Mouse (Mus musculus): ENCODE data around the gene Ppp4r3a. TPM values are rescaled to one million over a fixed set of nuclear protein-coding genes. Genes with fewer than 3 reads are reported as not detected.
"Not testable (repeated sequence)": the region's sequence is repeated elsewhere in the genome, so short reads cannot be mapped to it uniquely, and the experiment has no call there.

Gene Ppp4r3a
- total RNA-seq, 1 experiment from 2014 or later: 182 TPM

GRCm38 (mm10) chr12:101015165-101015560 lies 68.3 kb downstream of the Ppp4r3a start:
- ATAC-seq (ENCODE audit: extremely low read depth, insufficient number of reproducible peaks, low FRiP score, poor library complexity, severe bottlenecking): no peak

DNA sequence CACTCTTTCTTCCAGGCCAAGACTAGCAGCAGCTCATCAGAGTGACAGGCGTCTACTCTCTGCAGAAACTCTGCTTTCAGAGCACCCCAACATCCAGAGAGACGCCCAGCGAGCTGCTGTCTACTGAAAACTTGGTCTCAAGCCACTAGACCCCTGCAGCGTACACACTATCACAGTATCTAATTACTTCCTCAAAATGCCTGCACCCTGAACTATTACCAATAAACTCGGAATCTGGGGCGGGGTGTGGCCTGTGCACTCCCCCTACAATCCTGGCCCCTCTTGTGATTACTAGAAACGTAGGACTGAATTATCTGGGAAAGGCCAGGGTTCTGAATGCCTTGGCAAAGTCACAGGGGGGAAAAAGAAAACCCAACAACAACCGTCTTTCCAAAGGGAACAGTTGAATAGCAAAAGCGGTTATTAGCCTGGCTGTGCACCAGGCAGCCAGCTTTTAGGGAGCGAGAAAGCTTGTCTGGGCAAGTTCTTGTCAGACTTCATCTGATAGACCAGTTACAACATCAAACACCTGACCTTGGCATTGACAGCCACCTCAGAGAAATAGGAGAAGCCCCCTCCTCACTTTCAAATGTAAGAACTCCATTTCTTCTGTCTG lies 68.8 kb downstream of the Ppp4r3a start:
- ATAC-seq (ENCODE audit: extremely low read depth, insufficient number of reproducible peaks, low FRiP score, poor library complexity, severe bottlenecking): no peak

DNA sequence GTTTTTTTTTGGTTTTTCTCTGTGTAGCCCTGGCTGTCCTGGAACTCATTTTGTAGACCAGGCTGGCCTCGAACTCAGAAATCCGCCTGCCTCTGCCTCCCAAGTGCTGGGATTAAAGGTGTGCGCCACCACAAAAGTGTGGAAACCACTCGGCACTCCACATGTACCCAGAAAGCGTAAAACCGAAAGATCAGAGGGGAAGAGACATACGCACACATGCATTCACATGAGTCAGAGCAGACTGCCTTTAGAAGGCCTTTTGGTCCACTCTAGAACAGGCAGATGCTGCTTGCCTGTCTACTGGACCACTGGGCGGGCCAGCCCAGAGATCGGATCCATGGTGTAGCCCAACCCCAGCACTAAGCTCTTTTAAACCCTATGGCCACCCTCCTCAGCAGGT lies 69.8 kb downstream of the Ppp4r3a start:
- not testable (repeated sequence) for ATAC-seq (ENCODE audit: extremely low read depth, insufficient number of reproducible peaks, low FRiP score, poor library complexity, severe bottlenecking)

DNA sequence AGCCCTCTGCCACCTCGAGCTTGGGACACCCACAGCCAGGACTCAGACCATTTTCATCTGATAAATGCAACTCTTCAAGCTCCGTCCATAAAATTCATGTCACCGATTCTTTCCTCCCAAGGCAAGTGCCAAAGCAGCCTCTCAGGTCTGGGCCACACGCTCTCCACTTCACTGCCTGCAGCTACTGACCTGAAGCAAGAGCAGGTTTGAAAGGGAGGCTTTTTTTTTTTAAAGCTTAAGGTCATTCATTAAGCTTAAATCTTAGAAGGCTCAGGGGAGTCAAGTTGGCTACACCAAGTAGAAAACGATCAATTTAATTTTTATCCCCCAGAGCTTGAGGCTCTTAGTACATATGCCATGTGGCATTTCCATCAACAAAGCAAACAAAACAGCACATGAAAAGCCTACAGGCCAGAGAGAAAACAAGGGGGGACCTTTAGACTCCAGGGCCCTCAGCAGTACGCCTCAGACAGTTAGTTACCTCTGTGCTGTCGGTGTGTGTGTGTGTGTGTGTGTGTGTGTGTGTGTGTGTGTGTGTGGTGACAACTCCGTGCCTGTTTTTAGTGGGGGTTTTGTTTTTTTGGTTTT lies 70.3 kb downstream of the Ppp4r3a start:
- ATAC-seq (ENCODE audit: extremely low read depth, insufficient number of reproducible peaks, low FRiP score, poor library complexity, severe bottlenecking): no peak

DNA sequence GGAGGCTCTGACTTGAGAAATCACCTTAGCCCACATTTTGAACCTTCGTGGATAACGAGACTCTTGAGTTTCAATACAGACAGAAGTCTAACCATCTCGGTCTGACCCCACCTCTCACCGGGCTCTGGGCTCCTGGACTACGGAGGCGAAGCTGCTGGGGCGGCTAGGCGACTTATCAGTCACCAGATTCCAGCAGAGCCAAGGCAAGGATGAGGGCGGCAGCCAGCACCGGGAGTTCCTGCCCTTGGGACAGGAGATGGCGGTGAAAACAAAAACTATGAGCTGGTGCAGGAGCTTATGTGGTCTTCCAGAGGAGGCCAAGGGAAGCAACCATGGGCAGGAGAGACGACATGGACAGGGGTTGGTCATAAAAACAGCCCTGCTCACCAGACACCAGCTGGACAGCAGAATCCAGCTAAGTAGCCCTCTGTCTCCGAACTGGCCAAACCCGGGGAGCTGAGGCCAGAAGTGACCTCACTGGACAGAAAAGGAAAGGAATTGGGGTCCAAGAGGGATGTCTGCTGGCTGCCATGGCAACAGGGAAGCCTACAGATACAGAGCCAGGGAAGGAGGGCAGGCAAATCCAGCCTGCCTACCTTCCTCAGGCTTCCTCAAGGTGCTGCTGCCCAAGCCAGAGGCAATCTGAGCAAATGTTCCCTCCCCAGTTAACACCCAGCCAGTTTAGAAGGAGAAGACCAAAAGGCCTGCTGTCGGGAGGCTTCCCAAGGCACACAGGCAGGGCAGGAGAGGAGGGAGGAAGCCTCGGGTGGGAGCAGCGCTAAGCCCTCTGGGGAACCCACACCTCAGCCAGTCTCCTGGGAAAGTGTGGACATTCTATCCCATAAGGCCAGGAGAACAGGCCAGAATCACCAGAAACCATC lies 71.1 kb downstream of the Ppp4r3a start:
- ATAC-seq (ENCODE audit: extremely low read depth, insufficient number of reproducible peaks, low FRiP score, poor library complexity, severe bottlenecking): no peak

- peak; percentile 40; the same call in 1 of the 2 replicates for ATAC-seq (ENCODE audit: extremely low read depth, insufficient number of reproducible peaks, low FRiP score, poor library complexity, severe bottlenecking)
Observed at GRCm38 (mm10) chr12:101011017-101011416, 72.5 kb downstream of the Ppp4r3a start.

GRCm38 (mm10) chr12:101010148-101010920 lies 73.2 kb downstream of the Ppp4r3a start:
- ATAC-seq (ENCODE audit: extremely low read depth, insufficient number of reproducible peaks, low FRiP score, poor library complexity, severe bottlenecking): no peak

DNA sequence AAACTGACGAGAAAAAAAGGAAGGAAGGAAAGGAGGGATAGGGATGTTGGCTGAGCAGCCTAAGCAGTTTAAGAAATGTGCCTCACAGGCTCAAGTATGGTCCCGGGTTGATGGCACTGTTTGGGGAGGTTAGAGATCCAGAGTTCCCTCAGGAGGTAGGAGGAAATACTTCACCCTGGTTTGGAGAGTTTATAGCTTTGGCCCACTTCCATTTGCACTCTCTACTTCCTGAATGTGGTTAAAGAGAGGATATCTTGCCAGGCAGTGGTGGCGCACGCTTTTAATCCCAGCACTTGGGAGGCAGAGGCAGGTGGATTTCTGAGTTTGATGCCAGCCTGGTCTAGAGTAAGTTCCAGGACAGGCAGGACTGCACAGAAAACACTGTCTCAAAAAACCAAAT lies 74.3 kb downstream of the Ppp4r3a start:
- ATAC-seq (ENCODE audit: extremely low read depth, insufficient number of reproducible peaks, low FRiP score, poor library complexity, severe bottlenecking): no peak

DNA sequence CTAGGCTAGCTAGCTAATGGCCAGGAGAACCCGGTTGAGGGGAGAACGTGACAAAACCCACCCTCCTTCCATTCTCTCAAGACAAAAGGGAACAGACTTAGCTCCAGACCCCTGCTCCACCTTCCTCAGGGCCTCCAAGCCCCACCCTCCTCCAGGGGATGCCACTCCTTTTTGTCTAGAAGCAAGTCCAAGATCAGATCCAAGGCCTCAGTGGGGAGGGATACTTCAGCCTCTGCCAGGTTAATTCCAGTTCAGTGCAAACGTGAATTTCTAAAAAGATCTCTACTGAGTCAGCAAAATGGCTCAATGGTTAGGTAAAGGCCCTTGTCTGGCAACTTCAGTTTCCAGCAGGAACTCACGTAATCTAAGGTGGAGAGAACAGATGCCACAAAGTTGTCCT lies 74.9 kb downstream of the Ppp4r3a start:
- ATAC-seq (ENCODE audit: extremely low read depth, insufficient number of reproducible peaks, low FRiP score, poor library complexity, severe bottlenecking): no peak

- 0 out of 2 replicates have a peak, but pooled peaks have one; percentile 19 for ATAC-seq (ENCODE audit: extremely low read depth, insufficient number of reproducible peaks, low FRiP score, poor library complexity, severe bottlenecking)
Observed at GRCm38 (mm10) chr12:101007968-101008481, 75.5 kb downstream of the Ppp4r3a start.

GRCm38 (mm10) chr12:101007427-101007826 lies 76.1 kb downstream of the Ppp4r3a start:
- no peak for ATAC-seq (ENCODE audit: extremely low read depth, insufficient number of reproducible peaks, low FRiP score, poor library complexity, severe bottlenecking)

GRCm38 (mm10) chr12:101005665-101006420 lies 77.7 kb downstream of the Ppp4r3a start:
- ATAC-seq (ENCODE audit: extremely low read depth, insufficient number of reproducible peaks, low FRiP score, poor library complexity, severe bottlenecking): peak; percentile 82

DNA sequence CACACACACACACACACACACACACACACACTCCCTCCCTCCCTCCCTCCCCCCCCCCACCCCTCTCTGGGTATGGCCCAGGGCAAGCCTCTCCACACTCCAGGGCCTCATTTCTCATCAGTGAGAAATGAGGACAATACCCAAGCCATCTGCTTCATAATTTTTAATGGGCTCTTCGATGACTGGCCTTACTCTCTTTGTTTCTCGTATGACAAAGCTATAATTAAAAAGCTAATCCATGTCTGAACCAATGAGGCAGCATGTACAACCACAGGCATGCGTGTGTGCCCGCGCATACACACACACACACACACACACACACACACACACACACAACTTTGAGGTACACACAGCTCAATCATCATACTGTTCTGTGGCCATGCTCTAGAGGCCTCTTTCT lies 78.5 kb downstream of the Ppp4r3a start:
- ATAC-seq (ENCODE audit: extremely low read depth, insufficient number of reproducible peaks, low FRiP score, poor library complexity, severe bottlenecking): no peak

- ATAC-seq (ENCODE audit: extremely low read depth, insufficient number of reproducible peaks, low FRiP score, poor library complexity, severe bottlenecking): no peak
Observed at GRCm38 (mm10) chr12:101002801-101003513, 80.5 kb downstream of the Ppp4r3a start.

GRCm38 (mm10) chr12:100999061-100999954 lies 84.2 kb downstream of the Ppp4r3a start:
- ATAC-seq (ENCODE audit: extremely low read depth, insufficient number of reproducible peaks, low FRiP score, poor library complexity, severe bottlenecking): no peak

GRCm38 (mm10) chr12:100998564-100998962 lies 84.9 kb downstream of the Ppp4r3a start:
- ATAC-seq (ENCODE audit: extremely low read depth, insufficient number of reproducible peaks, low FRiP score, poor library complexity, severe bottlenecking): no peak
